Mouse (Mus musculus) olfactory bulb, adult 2 months (tissue): ENCODE data around the gene Btbd35f22. TPM values are rescaled to one million over a fixed set of nuclear protein-coding genes. Genes with fewer than 3 reads are reported as not detected.
"Not testable (repeated sequence)": the region's sequence is repeated elsewhere in the genome, so short reads cannot be mapped to it uniquely, and the experiment has no call there.

ENCODE experiments used
- H3K27ac ChIP-seq: fragments of 200-500 bp; 2 replicates; pipeline ENCODE4 v1.5.1; 2012; ENCODE audit warnings: low read depth, low read length; ENCODE audit not compliant: insufficient read depth
- H3K4me1 ChIP-seq: fragments of 200-500 bp; 2 replicates; pipeline ENCODE4 v1.6.1; 2012; ENCODE audit warnings: low read length; ENCODE audit not compliant: control insufficient read depth, insufficient read depth
- H3K4me3 ChIP-seq: fragments of 200-500 bp; 2 replicates; pipeline ENCODE4 v1.5.1; 2012; ENCODE audit warnings: mild to moderate bottlenecking, low read depth, low read length, moderate library complexity; ENCODE audit not compliant: insufficient read depth
- WGBS: fragments of 180-500 bp; shearing (Covaris S2); methylation state at CpG from one replicate; pipeline ENCODE4 v1.1.7; 2018; 5-methylcytosine and 5-hydroxymethylcytosine counted together
- polyA plus RNA-seq: library from polyadenylated mRNA; stranded (reverse); fragments of >200 nt; gene quantifications from 2 replicates; pipeline ENCODE4 v1.2.4, GENCODE M21; 2012; ENCODE audit warnings: low replicate concordance; ENCODE audit not compliant: missing spikeins, insufficient read depth, insufficient read length

Btbd35f22 gene
- not detected in 2 replicates for polyA plus RNA-seq

DNA sequence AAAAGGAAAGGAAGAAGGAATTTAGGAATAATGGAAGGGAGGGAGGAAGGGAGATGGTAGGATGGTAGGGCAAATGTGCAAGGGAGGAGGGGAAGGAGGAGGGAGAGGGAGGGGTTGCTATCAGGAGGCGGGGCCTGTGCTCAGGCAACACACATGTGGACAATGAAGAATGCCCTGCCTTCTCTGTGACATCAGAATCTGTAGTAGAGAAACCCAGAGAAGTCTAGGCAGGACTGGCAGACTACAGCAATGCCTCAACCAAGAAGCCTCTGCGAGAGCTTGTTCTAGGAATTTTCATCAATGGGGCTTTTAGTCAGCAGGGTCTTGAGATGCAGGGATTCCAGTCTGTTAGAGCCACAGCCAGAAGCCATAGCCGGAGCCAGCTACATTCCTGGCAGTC is at the start of gene Btbd35f22:
Gene Btbd35f22, plus strand, starts transcription at position 301 of the 400 bp plus-strand sequence.
- no CpG with 5 or more reads among the region's 3 CpGs for WGBS
- H3K27ac ChIP-seq, H3K4me3 ChIP-seq, H3K4me1 ChIP-seq: not testable (repeated sequence)

Other genes starting within 250 kb of the Btbd35f22 start
- gene Gm21637, start 85.8 kb upstream of the Btbd35f22 start, polyA plus RNA-seq = not detected in 2 replicates
- not detected in 2 replicates for gene Btbd35f2, start 230.6 kb downstream of the Btbd35f22 start, polyA plus RNA-seq